12 mouse cellular contexts compared by ENCODE assay signal in genomic region chrX:53214557-53215229, GRCm38 (mm10). TPM values are rescaled to one million over a fixed set of nuclear protein-coding genes. Genes with fewer than 3 reads are reported as not detected.
DNase-seq lines count a peak whose midpoint lies in the region; ATAC-seq and TF ChIP-seq lines count a peak whose summit lies in the region.
"Had no signal": no experiment of that assay in that cellular context is flagged by ENCODE, and none has a peak within 500 bp of the region (broad histone marks: within the 10 kb centered on the region; RNA-seq: fewer than 3 reads in every experiment).

No protein-coding gene starts in this region.

- no peaks in the 10 kb centered on the region for H3K36me3 ChIP-seq in forebrain, embryonic 13.5 days (ENCODE audit: poor library complexity, severe bottlenecking)
- no peaks in the 10 kb centered on the region for H3K36me3 ChIP-seq in forebrain, embryonic 11.5 days (ENCODE audit: control insufficient read depth, insufficient read depth, low read length)
- no peaks in the 10 kb centered on the region for H3K36me3 ChIP-seq in intestine, embryonic 16.5 days (ENCODE audit: control insufficient read depth, insufficient read depth, low read length)
- no peaks in the 10 kb centered on the region for H3K36me3 ChIP-seq in intestine, postnatal 0 days (ENCODE audit: control insufficient read depth, insufficient read depth)
- H3K36me3 ChIP-seq in embryonic facial prominence, embryonic 15.5 days: no peaks in the 10 kb centered on the region
- H3K36me3 ChIP-seq: neural tube, embryonic 13.5 days had no signal

- H3K27me3 ChIP-seq in forebrain, embryonic 13.5 days: no peaks in the 10 kb centered on the region
- no peaks in the 10 kb centered on the region for H3K27me3 ChIP-seq in forebrain, embryonic 11.5 days (ENCODE audit: control insufficient read depth, insufficient read depth, low read length)
- H3K27me3 ChIP-seq in intestine, embryonic 16.5 days (replicated peaks; ENCODE audit: control insufficient read depth, insufficient read depth, low read length): no peaks in the 10 kb centered on the region
- no peaks in the 10 kb centered on the region for H3K27me3 ChIP-seq in intestine, postnatal 0 days (replicated peaks; ENCODE audit: control insufficient read depth, insufficient read depth, low read length)
- H3K27me3 ChIP-seq in embryonic facial prominence, embryonic 15.5 days: no peaks in the 10 kb centered on the region
- H3K27me3 ChIP-seq: neural tube, embryonic 13.5 days had no signal

- no peak overlapping the region for H3K4me2 ChIP-seq in forebrain, embryonic 13.5 days
- no peak overlapping the region for H3K4me2 ChIP-seq in forebrain, embryonic 11.5 days (ENCODE audit: low read depth, low read length, severe bottlenecking)
- H3K4me2 ChIP-seq in intestine, embryonic 16.5 days (ENCODE audit: low read depth, low read length): no peak overlapping the region
- H3K4me2 ChIP-seq in intestine, postnatal 0 days (replicated peaks; ENCODE audit: low read depth): no peak overlapping the region
- H3K4me2 ChIP-seq in embryonic facial prominence, embryonic 15.5 days (replicated peaks): no peak overlapping the region
- H3K4me2 ChIP-seq: neural tube, embryonic 13.5 days had no signal

- H3K27ac ChIP-seq in forebrain, embryonic 13.5 days: no peak overlapping the region
- no peak overlapping the region for H3K27ac ChIP-seq in forebrain, embryonic 11.5 days (ENCODE audit: low read depth, low read length)
- 0 out of 2 replicates have a peak overlapping the region, but pooled peaks have one; percentile 14 for H3K27ac ChIP-seq in intestine, embryonic 16.5 days (ENCODE audit: low read length)
- no peak overlapping the region for H3K27ac ChIP-seq in intestine, postnatal 0 days (ENCODE audit: low read depth, low read length)
- H3K27ac ChIP-seq in embryonic facial prominence, embryonic 15.5 days (replicated peaks): 0 out of 2 replicates have a peak overlapping the region, but pooled peaks have one; percentile 34
- H3K27ac ChIP-seq: neural tube, embryonic 13.5 days had no signal

- H3K4me3 ChIP-seq in forebrain, embryonic 13.5 days: no peak overlapping the region
- H3K4me3 ChIP-seq in forebrain, embryonic 11.5 days (ENCODE audit: low read depth, low read length): no peak overlapping the region
- no peak overlapping the region for H3K4me3 ChIP-seq in intestine, embryonic 16.5 days (ENCODE audit: low read length)
- no peak overlapping the region for H3K4me3 ChIP-seq in intestine, postnatal 0 days (ENCODE audit: low read depth, low read length)
- no peak overlapping the region for H3K4me3 ChIP-seq in embryonic facial prominence, embryonic 15.5 days (replicated peaks)
- H3K4me3 ChIP-seq: neural tube, embryonic 13.5 days had no signal

- no peak for DNase-seq in forebrain, embryonic 11.5 days (ENCODE audit: low spot score)
- peak; percentile 34 for DNase-seq in lung, postnatal 14 days
- no peak for DNase-seq in urinary bladder, postnatal 14 days (ENCODE audit: low spot score)
- no peak for DNase-seq in spleen, adult 12 weeks (ENCODE audit: low spot score)
- DNase-seq: liver, postnatal 0 days had no signal

- peaks cover 17% of the 10 kb centered on the region for H3K4me1 ChIP-seq in forebrain, embryonic 13.5 days
- no peaks in the 10 kb centered on the region for H3K4me1 ChIP-seq in forebrain, embryonic 11.5 days (replicated peaks; ENCODE audit: control insufficient read depth, insufficient read depth, low read length)
- H3K4me1 ChIP-seq in intestine, embryonic 16.5 days (ENCODE audit: control insufficient read depth, insufficient read depth, low read length): no peaks in the 10 kb centered on the region
- no peaks in the 10 kb centered on the region for H3K4me1 ChIP-seq in intestine, postnatal 0 days (replicated peaks; ENCODE audit: control insufficient read depth, insufficient read depth, low read length)
- H3K4me1 ChIP-seq in embryonic facial prominence, embryonic 15.5 days: peaks cover 10% of the 10 kb centered on the region; the same call in 1 of the 2 replicates

- no peak overlapping the region for H3K9ac ChIP-seq in forebrain, embryonic 13.5 days
- H3K9ac ChIP-seq in forebrain, embryonic 11.5 days (ENCODE audit: low read length): no peak overlapping the region
- H3K9ac ChIP-seq in intestine, embryonic 16.5 days (ENCODE audit: low read depth, low read length): no peak overlapping the region
- no peak overlapping the region for H3K9ac ChIP-seq in intestine, postnatal 0 days (ENCODE audit: low read depth, low read length)
- no peak overlapping the region for H3K9ac ChIP-seq in embryonic facial prominence, embryonic 15.5 days
- H3K9ac ChIP-seq: liver, postnatal 0 days; neural tube, embryonic 13.5 days had no signal

- no peaks in the 10 kb centered on the region for H3K9me3 ChIP-seq in forebrain, embryonic 13.5 days (replicated peaks)
- no peaks in the 10 kb centered on the region for H3K9me3 ChIP-seq in forebrain, embryonic 11.5 days (ENCODE audit: control insufficient read depth, low read length)
- no peaks in the 10 kb centered on the region for H3K9me3 ChIP-seq in intestine, embryonic 16.5 days (ENCODE audit: control insufficient read depth, low read length)
- H3K9me3 ChIP-seq in intestine, postnatal 0 days (ENCODE audit: control insufficient read depth): no peaks in the 10 kb centered on the region
- no peaks in the 10 kb centered on the region for H3K9me3 ChIP-seq in embryonic facial prominence, embryonic 15.5 days (replicated peaks)
- H3K9me3 ChIP-seq: neural tube, embryonic 13.5 days had no signal

- TF ChIP-seq CTCF in intestine, postnatal 0 days (IDR thresholded peaks at IDR 0.05; ENCODE audit: low read depth): no peak

- peak; percentile 34; the same call in 1 of the 2 replicates for ATAC-seq in forebrain, embryonic 13.5 days
- no peak for ATAC-seq in forebrain, embryonic 11.5 days (replicated peaks; ENCODE audit: low FRiP score)
- no peak for ATAC-seq in intestine, embryonic 16.5 days
- ATAC-seq in intestine, postnatal 0 days: no peak
- no peak for ATAC-seq in embryonic facial prominence, embryonic 15.5 days (ENCODE audit: insufficient number of reproducible peaks, low FRiP score, low TSS enrichment, low read depth)
- ATAC-seq: liver, postnatal 0 days had no signal

- WGBS in forebrain, embryonic 13.5 days: 48% methylated on average over 7 of the region's 7 CpGs
- WGBS in forebrain, embryonic 11.5 days: 70% methylated on average over 7 of the region's 7 CpGs
- 48% methylated on average over 7 of the region's 7 CpGs for WGBS in intestine, embryonic 16.5 days
- 55% methylated on average over 7 of the region's 7 CpGs for whole genome bisulfite sequencing in intestine, postnatal 0 days
- WGBS in embryonic facial prominence, embryonic 15.5 days: 53% methylated on average over 7 of the region's 7 CpGs

RNA-seq across cellular contexts. Expression of gene Plac1, which starts 25.2 kb away (rescaled TPM):
- 0.79 and 1.0 TPM in 2 replicates for polyA plus RNA-seq in forebrain, embryonic 13.5 days (2015; fragmentation: Nextera tagmentation; extraction: Ambion mirVana)
- 1.4 and 2.8 TPM in 2 replicates for polyA plus RNA-seq in forebrain, embryonic 11.5 days (2014; fragmentation: Nextera tagmentation; extraction: Ambion mirVana)
- polyA plus RNA-seq in intestine, embryonic 16.5 days (2015; fragmentation: Nextera tagmentation; extraction: Ambion mirVana): 3.0 and 3.9 TPM in 2 replicates
- 0.54 and 0.93 TPM in 2 replicates for polyA plus RNA-seq in intestine, postnatal 0 days (2015; fragmentation: Nextera tagmentation; extraction: Ambion mirVana)
- polyA plus RNA-seq in embryonic facial prominence, embryonic 15.5 days (2015; fragmentation: Nextera tagmentation; extraction: Ambion mirVana): 8.6 and 9.5 TPM in 2 replicates
- polyA plus RNA-seq: cerebellum, adult 2 months; spleen, adult 2 months had no signal

RNA-seq across cellular contexts. Expression of gene Fam122b, which starts 54.9 kb away (rescaled TPM):
- 5.0 and 5.1 TPM in 2 replicates for polyA plus RNA-seq in forebrain, embryonic 13.5 days (2015; fragmentation: Nextera tagmentation; extraction: Ambion mirVana)
- polyA plus RNA-seq in forebrain, embryonic 11.5 days (2014; fragmentation: Nextera tagmentation; extraction: Ambion mirVana): 8.7 and 10.2 TPM in 2 replicates
- 6.8 and 7.1 TPM in 2 replicates for polyA plus RNA-seq in intestine, embryonic 16.5 days (2015; fragmentation: Nextera tagmentation; extraction: Ambion mirVana)
- polyA plus RNA-seq in intestine, postnatal 0 days (2015; fragmentation: Nextera tagmentation; extraction: Ambion mirVana): 3.5 and 4.2 TPM in 2 replicates
- 12.1 and 12.9 TPM in 2 replicates for polyA plus RNA-seq in embryonic facial prominence, embryonic 15.5 days (2015; fragmentation: Nextera tagmentation; extraction: Ambion mirVana)

RNA-seq across cellular contexts. Expression of gene Fam122c, which starts 58.5 kb away (rescaled TPM):
- polyA plus RNA-seq in forebrain, embryonic 13.5 days (2015; fragmentation: Nextera tagmentation; extraction: Ambion mirVana): not detected in 2 replicates
- not detected in 2 replicates for polyA plus RNA-seq in forebrain, embryonic 11.5 days (2014; fragmentation: Nextera tagmentation; extraction: Ambion mirVana)
- not detected in 2 replicates for polyA plus RNA-seq in intestine, embryonic 16.5 days (2015; fragmentation: Nextera tagmentation; extraction: Ambion mirVana)
- polyA plus RNA-seq in intestine, postnatal 0 days (2015; fragmentation: Nextera tagmentation; extraction: Ambion mirVana): not detected in 2 replicates
- not detected in 2 replicates for polyA plus RNA-seq in embryonic facial prominence, embryonic 15.5 days (2015; fragmentation: Nextera tagmentation; extraction: Ambion mirVana)
- polyA plus RNA-seq: cerebellum, adult 2 months; liver, postnatal 0 days; neural tube, embryonic 13.5 days; spleen, adult 2 months had no signal

Comparison
In these comparisons a context has a peak if more than half of its experiments do, and no peak if none do; other contexts are left out.
1. H3K27ac ChIP-seq: peak in intestine, embryonic 16.5 days (single experiment) and embryonic facial prominence, embryonic 15.5 days (single experiment); none in forebrain, embryonic 13.5 days (single experiment), forebrain, embryonic 11.5 days (single experiment) and intestine, postnatal 0 days (single experiment).